Mouse (Mus musculus): Measurements from ENCODE around the gene Tas2r118.
A peak's percentile ranks its signal among the peaks of the same experiment; 100 is the strongest.

Gene Tas2r118

GRCm38 (mm10) chr6:23969960-23970359 is at the start of gene Tas2r118:
Gene Tas2r118 (minus strand): TSS chr6:23970060.
- DNase-seq (ENCODE audit: low read depth, low spot score): no peak

- no peak for DNase-seq (ENCODE audit: low read depth, low spot score)
Measured at GRCm38 (mm10) chr6:24018320-24018719, 48.5 kb upstream of the Tas2r118 start.

- no peak for DNase-seq (ENCODE audit: low read depth, low spot score)
Measured at GRCm38 (mm10) chr6:23993276-23993675, 23.4 kb upstream of the Tas2r118 start.

GRCm38 (mm10) chr6:23990687-23991387 is 21.0 kb upstream of the Tas2r118 start:
- DNase-seq (ENCODE audit: low read depth, low spot score): no peak

- DNase-seq (ENCODE audit: low read depth, low spot score): no peak
Measured at GRCm38 (mm10) chr6:23986293-23986692, 16.4 kb upstream of the Tas2r118 start.

GRCm38 (mm10) chr6:23966980-23967379 is 2.9 kb downstream of the Tas2r118 start:
- no peak for DNase-seq (ENCODE audit: low read depth, low spot score)

- DNase-seq (ENCODE audit: low read depth, low spot score): no peak
Measured at GRCm38 (mm10) chr6:23965925-23966324, 3.9 kb downstream of the Tas2r118 start.

GRCm38 (mm10) chr6:23963741-23964140 is 6.1 kb downstream of the Tas2r118 start:
- DNase-seq (ENCODE audit: low read depth, low spot score): no peak

- no peak for DNase-seq (ENCODE audit: low read depth, low spot score)
Measured at GRCm38 (mm10) chr6:23940776-23941175, 29.1 kb downstream of the Tas2r118 start.

- DNase-seq (ENCODE audit: low read depth, low spot score): no peak
Measured at GRCm38 (mm10) chr6:23938575-23939488, 31.0 kb downstream of the Tas2r118 start.

- DNase-seq (ENCODE audit: low read depth, low spot score): peak; percentile 80
Measured at GRCm38 (mm10) chr6:23936414-23936813, 33.4 kb downstream of the Tas2r118 start.

GRCm38 (mm10) chr6:23923806-23924205 is 46.1 kb downstream of the Tas2r118 start:
- DNase-seq (ENCODE audit: low read depth, low spot score): no peak
